Mouse (Mus musculus): ENCODE data around the gene Rptor. TPM values are rescaled to one million over a fixed set of nuclear protein-coding genes. Genes with fewer than 3 reads are reported as not detected.

Rptor gene
- polyA plus RNA-seq, 1 experiment from 2014 or later = 15.6 TPM

DNA sequence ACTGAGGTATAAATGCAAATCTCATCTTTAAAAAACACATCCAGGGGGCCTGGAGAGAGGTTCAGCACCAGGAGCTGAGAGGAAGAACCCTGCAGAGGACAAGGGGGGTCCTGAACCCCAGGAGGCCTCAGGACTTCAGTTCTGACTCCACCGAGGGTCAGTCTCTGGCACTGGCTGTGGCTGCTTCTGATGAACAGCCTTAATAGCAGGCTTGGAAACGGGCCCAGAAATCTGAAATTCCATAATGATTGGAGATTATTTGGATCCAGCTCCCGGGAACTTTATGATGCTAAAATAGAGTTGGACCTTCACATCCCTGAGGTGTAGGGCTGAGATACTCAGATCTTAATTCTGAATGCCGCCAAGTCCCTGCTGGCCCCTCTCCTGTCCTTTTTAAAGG lies 25.9 kb upstream of the Rptor start:
- H3K4me3 ChIP-seq = no peak overlapping the region
- 15% methylated on average over 4 of the region's 4 CpGs for WGBS
- no peaks in the 10 kb centered on the region for H3K36me3 ChIP-seq
- no peaks in the 10 kb centered on the region for H3K27me3 ChIP-seq (ENCODE audit: insufficient read depth, poor library complexity, severe bottlenecking)
- H3K9me3 ChIP-seq = no peaks in the 10 kb centered on the region
- no peak for DNase-seq (ENCODE audit: low spot score)
- peaks cover 17% of the 10 kb centered on the region for H3K4me1 ChIP-seq
- no peak overlapping the region for H3K27ac ChIP-seq

DNA sequence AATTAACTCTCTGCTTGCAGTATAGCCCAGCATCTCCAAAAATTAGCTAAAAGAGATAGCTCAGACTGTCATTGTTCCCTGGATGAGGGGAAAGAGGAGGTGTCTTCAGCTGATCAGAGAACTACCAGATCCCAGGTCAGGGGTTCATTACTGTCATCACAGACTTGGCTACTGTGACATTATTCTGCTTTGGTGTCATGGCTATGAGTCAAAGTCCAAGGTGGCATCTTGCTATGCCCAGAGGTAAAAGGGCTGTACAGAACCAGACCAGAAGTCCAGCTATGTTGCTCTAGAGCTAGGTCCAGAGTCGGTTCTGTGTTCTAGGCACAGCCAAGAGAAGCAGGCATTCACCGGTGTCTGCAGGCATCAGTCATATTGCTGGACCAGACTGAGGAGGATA lies 25.0 kb upstream of the Rptor start:
- Histone ChIP-seq H3K4me1 (peaks cover 11% of the 10 kb centered on the region), H3K4me3 (no peak overlapping the region), H3K27me3 (ENCODE audit: insufficient read depth, poor library complexity, severe bottlenecking) (no peaks in the 10 kb centered on the region), H3K27ac (no peak overlapping the region), H3K9me3 (no peaks in the 10 kb centered on the region), H3K36me3 (no peaks in the 10 kb centered on the region)
- 91% methylated on average over 2 of the region's 2 CpGs for WGBS
- DNase-seq (ENCODE audit: low spot score) = no peak

DNA sequence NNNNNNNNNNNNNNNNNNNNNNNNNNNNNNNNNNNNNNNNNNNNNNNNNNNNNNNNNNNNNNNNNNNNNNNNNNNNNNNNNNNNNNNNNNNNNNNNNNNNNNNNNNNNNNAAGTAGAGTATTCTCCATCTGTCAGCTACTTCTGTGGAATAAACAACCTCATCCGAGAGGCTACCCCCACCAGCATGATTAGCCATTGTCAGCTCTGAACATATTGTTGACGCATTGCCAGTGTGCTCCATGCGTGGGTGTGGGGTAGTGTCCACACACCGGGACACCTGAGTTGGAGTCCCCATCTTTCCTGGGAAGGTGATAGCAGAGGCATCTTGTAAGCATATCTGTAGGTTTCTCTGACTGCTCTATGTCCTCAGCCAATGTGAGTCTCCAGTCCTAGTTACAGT lies 16.2 kb upstream of the Rptor start:
- no peak overlapping the region for H3K27ac ChIP-seq
- peaks cover 5% of the 10 kb centered on the region; the same call in 1 of the 2 replicates for H3K27me3 ChIP-seq (ENCODE audit: insufficient read depth, poor library complexity, severe bottlenecking)
- no peak overlapping the region for H3K4me3 ChIP-seq
- WGBS = 82% methylated on average over 4 of the region's 4 CpGs
- no peaks in the 10 kb centered on the region for H3K9me3 ChIP-seq
- peaks cover 24% of the 10 kb centered on the region for H3K4me1 ChIP-seq
- H3K36me3 ChIP-seq = no peaks in the 10 kb centered on the region
- DNase-seq (ENCODE audit: low spot score) = no peak

DNA sequence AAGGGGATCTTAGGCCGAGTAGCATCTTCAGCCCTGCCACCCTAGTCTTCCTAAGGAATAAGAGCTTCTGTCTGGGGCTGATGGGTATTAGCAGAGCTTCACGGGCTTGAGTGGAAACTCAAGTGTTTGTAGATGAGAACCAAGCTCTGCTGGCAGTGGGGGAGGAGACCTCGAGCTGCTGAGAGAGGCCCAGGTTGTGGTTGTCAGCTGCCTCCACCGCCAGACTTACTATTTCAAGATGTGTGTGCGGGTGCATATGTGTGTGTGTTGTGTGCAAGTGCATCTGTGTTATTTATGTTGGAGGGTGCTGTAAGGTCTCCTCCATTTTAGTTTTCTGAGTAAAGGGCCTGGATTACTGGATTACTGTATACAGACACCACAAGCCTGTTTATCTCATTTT lies 15.6 kb upstream of the Rptor start:
- DNase-seq (ENCODE audit: low spot score) = no peak
- no peaks in the 10 kb centered on the region for H3K36me3 ChIP-seq
- H3K4me1 ChIP-seq = peaks cover 24% of the 10 kb centered on the region
- no peaks in the 10 kb centered on the region for H3K9me3 ChIP-seq
- no peak overlapping the region for H3K4me3 ChIP-seq
- H3K27me3 ChIP-seq (ENCODE audit: insufficient read depth, poor library complexity, severe bottlenecking) = peaks cover 9% of the 10 kb centered on the region
- H3K27ac ChIP-seq = no peak overlapping the region
- 33% methylated on average over 5 of the region's 5 CpGs for WGBS

DNA sequence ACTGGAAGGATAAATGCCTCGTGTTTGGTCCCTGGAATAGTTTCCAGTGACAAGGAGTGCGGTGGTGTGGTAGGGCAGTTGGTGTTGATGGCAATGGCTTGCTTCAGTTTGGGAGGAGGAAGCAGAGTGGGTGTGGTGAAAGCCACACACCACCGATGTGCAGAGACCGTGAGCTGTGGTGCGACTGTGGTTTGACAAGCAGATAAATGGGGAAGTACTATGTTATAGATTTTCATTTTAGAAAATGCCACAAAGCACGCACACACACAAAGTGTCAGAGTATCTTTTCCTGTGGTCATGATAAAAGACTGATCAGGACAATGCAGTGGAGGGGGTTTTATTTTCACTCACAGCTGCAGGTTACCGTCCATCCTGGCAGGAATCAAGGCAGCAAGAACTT lies 13.5 kb upstream of the Rptor start:
- peaks cover 35% of the 10 kb centered on the region for H3K4me1 ChIP-seq
- H3K9me3 ChIP-seq = no peaks in the 10 kb centered on the region
- H3K27me3 ChIP-seq (ENCODE audit: insufficient read depth, poor library complexity, severe bottlenecking) = peaks cover 13% of the 10 kb centered on the region
- H3K27ac ChIP-seq = no peak overlapping the region
- no peak for DNase-seq (ENCODE audit: low spot score)
- H3K36me3 ChIP-seq = no peaks in the 10 kb centered on the region
- H3K4me3 ChIP-seq = no peak overlapping the region
- WGBS = 81% methylated on average over 7 of the region's 7 CpGs

DNA sequence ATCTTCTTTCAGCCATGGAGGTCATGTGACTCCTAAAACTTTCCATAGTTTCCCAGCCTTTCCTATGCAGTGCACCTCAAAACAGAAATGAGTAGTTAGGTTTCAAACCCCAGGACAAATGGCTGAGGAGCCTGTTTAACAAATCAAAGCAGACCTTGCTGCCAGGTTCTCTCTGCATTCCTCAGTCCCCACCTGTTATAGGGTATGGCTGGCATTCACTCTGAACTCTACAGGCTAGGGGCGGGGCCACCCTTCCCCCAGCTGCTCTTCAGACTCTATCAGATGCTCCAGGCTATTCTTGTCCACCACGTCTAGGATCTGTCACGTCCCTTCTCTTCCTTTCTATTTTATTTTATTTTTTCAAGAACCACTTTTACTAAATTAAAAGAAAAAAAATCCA lies 8.7 kb upstream of the Rptor start:
- 22% methylated on average over 3 of the region's 3 CpGs for WGBS

DNA sequence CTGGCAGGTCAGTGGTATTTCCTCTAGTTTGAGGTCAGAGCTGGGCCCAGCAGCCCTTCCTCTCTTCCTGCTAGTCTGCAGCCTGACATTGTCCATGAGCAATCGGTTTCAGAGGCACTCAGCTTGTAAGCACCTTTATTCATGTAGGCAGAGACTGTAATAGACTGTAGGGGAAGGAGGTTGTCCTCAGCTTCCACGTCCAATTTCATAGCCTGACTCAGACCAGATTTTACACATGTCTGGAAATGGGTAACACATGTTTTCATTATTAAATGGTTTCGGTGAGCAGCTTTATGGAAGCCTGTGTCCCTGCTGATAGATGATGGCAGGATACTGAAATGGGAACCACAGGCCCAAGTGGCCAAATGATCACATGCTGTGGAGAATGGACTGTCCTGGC lies 3.8 kb upstream of the Rptor start:
- Histone ChIP-seq H3K4me1 (peaks cover 9% of the 10 kb centered on the region), H3K27ac (no peak overlapping the region), H3K4me3 (no peak overlapping the region), H3K36me3 (no peaks in the 10 kb centered on the region), H3K9me3 (no peaks in the 10 kb centered on the region), H3K27me3 (ENCODE audit: insufficient read depth, poor library complexity, severe bottlenecking) (no peaks in the 10 kb centered on the region)
- DNase-seq (ENCODE audit: low spot score) = no peak
- 58% methylated on average over 3 of the region's 3 CpGs for WGBS

More for the DNA sequence above, 8.7 kb upstream of the Rptor start:
- no peaks in the 10 kb centered on the region for H3K9me3 ChIP-seq
- no peak for DNase-seq (ENCODE audit: low spot score)
- H3K27me3 ChIP-seq (ENCODE audit: insufficient read depth, poor library complexity, severe bottlenecking) = peaks cover 13% of the 10 kb centered on the region
- no peak overlapping the region for H3K4me3 ChIP-seq
- no peak overlapping the region for H3K27ac ChIP-seq
- H3K36me3 ChIP-seq = no peaks in the 10 kb centered on the region
- H3K4me1 ChIP-seq = peaks cover 15% of the 10 kb centered on the region

DNA sequence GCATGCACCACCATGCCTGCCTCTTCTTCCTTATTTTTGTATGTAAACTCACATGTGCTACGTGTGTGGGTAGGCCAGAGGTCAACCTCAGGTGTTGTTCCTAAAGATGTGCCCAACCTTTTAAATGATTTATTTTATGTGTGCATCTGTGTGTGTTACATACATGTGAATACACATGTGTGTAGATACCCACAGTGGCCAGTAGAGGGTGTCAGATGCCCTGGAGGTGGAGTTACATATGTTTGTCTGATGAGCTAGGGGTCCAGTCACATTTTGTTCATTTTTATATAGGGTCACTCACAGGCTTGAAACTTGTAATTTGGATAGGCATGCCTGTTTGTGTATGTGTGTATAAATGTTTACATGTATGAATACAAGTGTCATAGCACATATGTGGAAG lies 2.4 kb upstream of the Rptor start:
- no peak for DNase-seq (ENCODE audit: low spot score)
- H3K4me1 ChIP-seq = peaks cover 14% of the 10 kb centered on the region
- no peak overlapping the region for H3K27ac ChIP-seq
- H3K36me3 ChIP-seq = no peaks in the 10 kb centered on the region
- no peaks in the 10 kb centered on the region for H3K27me3 ChIP-seq (ENCODE audit: insufficient read depth, poor library complexity, severe bottlenecking)
- H3K9me3 ChIP-seq = no peaks in the 10 kb centered on the region
- H3K4me3 ChIP-seq = no peak overlapping the region
- 78% methylated on average over 1 of the region's 1 CpGs for WGBS

DNA sequence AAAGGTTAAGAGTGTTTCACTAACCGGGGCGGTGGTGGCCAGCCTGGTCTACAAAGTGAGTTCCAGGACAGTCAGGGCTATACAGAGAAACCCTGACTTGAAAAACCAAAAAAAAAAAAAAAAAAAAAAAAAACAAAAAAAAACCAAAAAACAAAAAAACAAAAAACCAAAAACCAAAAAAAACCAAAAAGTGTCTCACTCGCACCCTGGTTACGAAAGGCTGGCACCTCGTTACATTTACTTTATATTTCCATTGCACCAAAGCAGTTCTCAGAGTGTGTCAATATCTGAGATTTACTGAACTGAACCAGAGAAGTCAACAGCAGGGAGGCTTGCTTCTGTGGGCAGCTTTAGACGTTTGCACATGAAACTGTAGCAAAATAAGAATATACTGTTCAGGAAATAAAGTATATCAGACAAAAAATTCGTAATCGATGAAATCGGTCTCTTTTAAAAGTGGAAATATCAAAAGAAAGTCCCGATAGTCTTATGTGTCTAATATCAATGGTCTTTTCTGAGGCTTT lies 466 bp upstream of the Rptor start:
- Histone ChIP-seq H3K27me3 (ENCODE audit: insufficient read depth, poor library complexity, severe bottlenecking) (no peaks in the 10 kb centered on the region), H3K4me3 (peak overlapping the region; percentile 100), H3K36me3 (peaks cover 16% of the 10 kb centered on the region), H3K4me1 (peaks cover 15% of the 10 kb centered on the region), H3K9me3 (no peaks in the 10 kb centered on the region), H3K27ac (peak overlapping the region; percentile 94)
- WGBS = 43% methylated on average over 10 of the region's 10 CpGs
- DNase-seq (ENCODE audit: low spot score) = no peak

DNA sequence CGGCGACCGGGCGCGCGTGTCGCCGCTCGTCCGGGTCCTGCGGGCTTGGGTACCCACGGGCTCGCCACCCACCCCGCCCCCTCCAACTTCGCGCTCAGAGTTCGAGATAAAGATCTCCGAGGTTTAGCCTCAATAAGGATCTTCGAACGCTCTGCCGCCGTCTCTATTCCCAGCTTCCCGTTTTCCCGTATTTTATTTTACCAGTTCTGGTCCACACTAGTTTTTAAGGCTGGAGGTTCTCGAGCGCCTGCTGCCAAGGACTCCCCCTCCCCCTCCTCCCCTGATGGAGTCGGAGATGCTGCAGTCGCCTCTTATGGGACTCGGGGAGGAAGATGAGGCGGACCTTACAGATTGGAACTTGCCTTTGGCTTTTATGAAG lies 811 bp downstream of the Rptor start:
- under 1% methylated on average over 30 of the region's 30 CpGs for WGBS
- no peak for DNase-seq (ENCODE audit: low spot score)

DNA sequence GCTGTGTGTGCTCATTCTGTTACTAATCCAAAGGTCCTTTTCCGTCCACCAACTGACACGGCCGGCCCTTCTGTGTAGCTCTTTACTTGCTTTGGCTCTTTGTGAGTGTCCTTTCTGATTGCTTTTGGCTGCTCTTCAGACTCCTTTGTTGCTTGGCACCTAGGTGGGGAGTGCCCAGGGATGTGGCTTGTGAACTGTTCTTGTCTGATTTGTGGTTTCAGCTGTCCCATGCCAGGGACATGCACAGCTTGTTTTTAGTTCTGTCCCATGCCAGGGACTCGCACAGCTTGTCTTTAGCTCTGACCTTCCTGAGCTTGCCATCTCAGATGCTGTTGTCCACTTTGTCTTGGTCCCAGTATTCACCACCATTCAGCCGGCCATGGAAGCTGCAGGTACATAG lies 4.8 kb downstream of the Rptor start:
- Histone ChIP-seq H3K4me1 (peaks cover 16% of the 10 kb centered on the region), H3K36me3 (peaks cover 37% of the 10 kb centered on the region), H3K27me3 (ENCODE audit: insufficient read depth, poor library complexity, severe bottlenecking) (no peaks in the 10 kb centered on the region), H3K9me3 (no peaks in the 10 kb centered on the region), H3K27ac (no peak overlapping the region), H3K4me3 (no peak overlapping the region)
- DNase-seq (ENCODE audit: low spot score) = no peak
- WGBS = 89% methylated on average over 5 of the region's 5 CpGs

More for the DNA sequence above, 811 bp downstream of the Rptor start:
- Histone ChIP-seq H3K4me1 (peaks cover 18% of the 10 kb centered on the region), H3K27ac (peak overlapping the region; percentile 94), H3K9me3 (no peaks in the 10 kb centered on the region), H3K36me3 (peaks cover 28% of the 10 kb centered on the region), H3K27me3 (ENCODE audit: insufficient read depth, poor library complexity, severe bottlenecking) (no peaks in the 10 kb centered on the region), H3K4me3 (peak overlapping the region; percentile 100)

DNA sequence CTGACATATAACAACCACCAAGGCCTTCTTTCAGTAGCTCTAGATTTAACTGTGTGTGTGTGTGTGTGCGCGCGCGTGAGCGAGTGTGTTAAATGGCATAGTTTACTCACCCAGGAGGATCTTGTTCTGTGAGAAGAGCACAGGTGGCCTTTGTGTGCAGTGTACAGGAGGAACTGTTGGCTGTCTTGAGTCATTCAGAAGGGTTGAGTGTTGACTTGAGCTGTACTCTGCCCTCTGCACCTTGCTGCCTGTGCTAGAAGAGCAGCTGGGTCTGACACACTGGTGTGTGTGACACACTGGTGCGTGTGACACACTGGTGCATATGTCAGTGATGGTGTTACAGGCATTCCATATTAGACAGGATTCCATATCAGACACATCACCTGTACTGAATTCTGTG lies 8.8 kb downstream of the Rptor start:
- Histone ChIP-seq H3K27ac (no peak overlapping the region), H3K36me3 (peaks cover 33% of the 10 kb centered on the region), H3K4me3 (no peak overlapping the region), H3K4me1 (0 out of 2 replicates have a peak, but pooled peaks cover 5% of the 10 kb centered on the region), H3K9me3 (no peaks in the 10 kb centered on the region), H3K27me3 (ENCODE audit: insufficient read depth, poor library complexity, severe bottlenecking) (no peaks in the 10 kb centered on the region)
- DNase-seq (ENCODE audit: low spot score) = no peak
- 94% methylated on average over 6 of the region's 6 CpGs for WGBS

DNA sequence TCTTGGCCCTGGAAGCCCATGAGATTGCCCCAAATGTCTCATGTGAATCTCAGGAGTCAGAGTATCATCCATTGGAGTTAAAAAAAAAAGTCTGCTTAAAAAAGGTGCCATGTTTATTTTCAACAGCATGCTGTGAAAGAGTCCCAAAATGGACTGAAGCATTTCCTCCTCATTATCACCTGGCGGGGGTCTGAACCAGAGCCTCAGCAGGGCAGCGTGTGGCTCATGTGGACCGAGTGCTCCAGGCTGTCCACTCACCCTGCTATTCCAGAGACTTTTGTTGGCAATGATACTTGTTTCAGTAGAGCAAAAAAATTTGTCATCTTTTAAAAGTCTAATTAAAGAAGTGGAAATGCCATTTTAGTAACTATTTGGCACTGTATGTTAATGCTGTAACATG lies 9.5 kb downstream of the Rptor start:
- Histone ChIP-seq H3K4me1 (0 out of 2 replicates have a peak, but pooled peaks cover 5% of the 10 kb centered on the region), H3K27ac (no peak overlapping the region)
- DNase-seq (ENCODE audit: low spot score) = no peak

DNA sequence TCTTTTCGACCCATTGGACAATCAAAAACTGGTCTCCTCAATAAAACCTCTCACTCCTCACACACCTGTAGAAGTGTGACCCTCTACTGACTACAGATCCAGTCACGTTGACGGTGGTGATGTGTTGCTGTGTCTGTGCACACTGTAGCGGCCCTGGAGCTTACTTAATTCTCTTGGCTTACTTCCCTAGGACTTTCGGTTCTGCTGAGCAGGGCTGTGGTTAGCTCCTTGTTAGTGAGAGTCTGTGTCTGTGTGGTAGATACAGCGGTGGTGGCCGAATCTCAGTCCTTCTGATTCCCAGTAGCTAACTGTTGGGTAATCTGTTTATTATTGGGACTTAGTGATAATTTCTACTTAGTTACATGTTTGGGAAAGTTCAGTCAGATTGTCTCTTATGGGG lies 12.4 kb downstream of the Rptor start:
- H3K4me3 ChIP-seq = no peak overlapping the region
- WGBS = 90% methylated on average over 7 of the region's 7 CpGs
- no peak overlapping the region for H3K27ac ChIP-seq
- DNase-seq (ENCODE audit: low spot score) = no peak
- no peaks in the 10 kb centered on the region for H3K9me3 ChIP-seq
- peaks cover 6% of the 10 kb centered on the region; the same call in 1 of the 2 replicates for H3K36me3 ChIP-seq
- no peaks in the 10 kb centered on the region for H3K4me1 ChIP-seq
- H3K27me3 ChIP-seq (ENCODE audit: insufficient read depth, poor library complexity, severe bottlenecking) = no peaks in the 10 kb centered on the region

More for the DNA sequence above, 9.5 kb downstream of the Rptor start:
- Histone ChIP-seq H3K36me3 (peaks cover 28% of the 10 kb centered on the region), H3K4me3 (no peak overlapping the region), H3K9me3 (no peaks in the 10 kb centered on the region), H3K27me3 (ENCODE audit: insufficient read depth, poor library complexity, severe bottlenecking) (no peaks in the 10 kb centered on the region)
- 65% methylated on average over 3 of the region's 3 CpGs for WGBS

Data from heart, embryonic 10.5 days (tissue).